Mouse (Mus musculus) stomach, embryonic 14.5 days (tissue): ENCODE data around the gene Hist1h4f. TPM values are rescaled to one million over a fixed set of nuclear protein-coding genes. Genes with fewer than 3 reads are reported as not detected.
A peak's percentile ranks its signal among the peaks of the same experiment; 100 is the strongest.

ENCODE experiments used
- ATAC-seq: fragments of 200-750 bp; cut with Nextera tagmentation; 2 replicates; pipeline ENCODE4 v1.8.0; 2017; ENCODE audit warnings: low read depth, moderate TSS enrichment; ENCODE audit not compliant: insufficient number of reproducible peaks, insufficient read depth, low FRiP score
- H3K27ac ChIP-seq: fragments of 300-500 bp; sonication (generic); 2 replicates; pipeline ENCODE4 v1.5.1; 2014; ENCODE audit warnings: mild to moderate bottlenecking, low read length, moderate library complexity, mixed read lengths
- H3K27me3 ChIP-seq: fragments of 300-500 bp; sonication (generic); 2 replicates; pipeline ENCODE4 v1.6.1; 2014; ENCODE audit warnings: low read length, control low read depth, mixed read lengths; ENCODE audit not compliant: control insufficient read depth, insufficient read depth
- H3K36me3 ChIP-seq: fragments of 300-500 bp; sonication (generic); 2 replicates; pipeline ENCODE4 v1.6.1; 2014; ENCODE audit warnings: mild to moderate bottlenecking, control low read depth, low read length, moderate library complexity, mixed read lengths; ENCODE audit not compliant: control insufficient read depth, insufficient read depth
- H3K4me1 ChIP-seq: fragments of 300-500 bp; sonication (generic); 2 replicates; pipeline ENCODE4 v1.6.1; 2014; ENCODE audit warnings: low read length, control low read depth, mixed read lengths; ENCODE audit not compliant: control insufficient read depth, insufficient read depth
- H3K4me2 ChIP-seq: fragments of 300-500 bp; sonication (generic); replicated peaks from 2 replicates; pipeline ENCODE4 v1.6.1; 2014; ENCODE audit warnings: low read depth, low read length, control low read depth
- H3K4me3 ChIP-seq: fragments of 300-500 bp; sonication (generic); 2 replicates; pipeline ENCODE4 v1.5.1; 2014; ENCODE audit warnings: low read depth, low read length, control low read depth
- H3K9ac ChIP-seq: fragments of 300-500 bp; sonication (generic); replicated peaks from 2 replicates; pipeline ENCODE4 v1.6.1; 2014; ENCODE audit warnings: low read depth, mild to moderate bottlenecking, control low read depth, low read length, moderate library complexity, mixed read lengths
- H3K9me3 ChIP-seq: fragments of 300-500 bp; sonication (generic); 2 replicates; pipeline ENCODE4 v1.6.1; 2016; ENCODE audit warnings: low read depth, low read length, control low read depth; ENCODE audit not compliant: control insufficient read depth
- WGBS: fragments of 180-500 bp; shearing (Covaris S2); extraction: QIAGEN DNeasy Blood & Tissue Kit; methylation state at CpG from one replicate; pipeline ENCODE4 v1.1.7; 2014; 5-methylcytosine and 5-hydroxymethylcytosine counted together
- polyA plus RNA-seq: library from polyadenylated mRNA; unstranded; fragments of >200 nt; fragmentation: Nextera tagmentation; extraction: Ambion mirVana; gene quantifications from 2 replicates; pipeline ENCODE4 v1.2.1, GENCODE M21; 2014

Hist1h4f gene
- polyA plus RNA-seq, 1 experiment from 2014 or later: 1.8 TPM

GRCm38 (mm10) chr13:23517603-23518294 is 33.7 kb downstream of the Hist1h4f start:
- peak; percentile 81 for ATAC-seq
- WGBS: under 1% methylated on average over 27 of the region's 27 CpGs

DNA sequence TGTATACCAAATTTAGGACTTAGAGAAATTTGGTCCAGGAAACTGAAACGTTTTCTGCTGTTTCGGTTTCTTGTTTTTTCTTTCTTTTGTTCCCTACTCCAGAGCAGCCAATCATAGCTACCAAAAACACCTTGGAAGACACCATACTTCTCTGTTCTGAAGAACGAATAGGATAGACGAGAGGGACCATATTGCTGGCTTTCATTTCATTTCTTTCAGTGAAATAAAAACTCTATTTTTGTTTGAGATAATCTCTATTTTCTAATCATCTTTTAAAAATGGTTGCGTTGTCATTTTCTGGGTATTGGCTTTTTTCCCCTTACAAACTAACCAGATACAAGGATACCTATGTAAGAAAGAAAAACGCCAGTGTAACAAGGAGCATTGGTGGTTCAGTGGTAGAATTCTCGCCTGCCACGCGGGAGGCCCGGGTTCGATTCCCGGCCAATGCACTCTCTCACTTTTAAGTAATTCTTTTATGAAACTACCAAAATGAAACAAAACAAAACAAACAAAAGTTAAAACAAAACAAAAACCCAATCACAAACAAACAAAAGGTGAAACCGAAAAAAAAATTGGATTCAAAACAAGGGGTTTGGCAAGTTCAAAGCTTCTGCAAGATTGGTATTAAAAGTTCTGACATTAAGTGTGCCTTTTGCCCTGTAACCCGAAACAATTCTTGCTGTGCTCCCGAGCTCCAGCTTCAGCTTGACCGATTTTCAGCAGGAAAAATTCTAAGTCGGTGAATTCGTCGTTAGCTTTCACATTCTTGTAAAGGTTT is 34.4 kb downstream of the Hist1h4f start:
- Histone ChIP-seq H3K36me3 (no peaks in the 10 kb centered on the region), H3K4me3 (peak overlapping the region; percentile 55), H3K4me2 (peak overlapping the region; percentile 72), H3K9me3 (no peaks in the 10 kb centered on the region), H3K4me1 (no peaks in the 10 kb centered on the region; the same call in 1 of the 2 replicates), H3K9ac (no peak overlapping the region), H3K27ac (no peak overlapping the region; the same call in 1 of the 2 replicates), H3K27me3 (no peaks in the 10 kb centered on the region)
- under 1% methylated on average over 19 of the region's 19 CpGs for WGBS
- peak; percentile 47; the same call in 1 of the 2 replicates for ATAC-seq

More at GRCm38 (mm10) chr13:23517603-23518294, 33.7 kb downstream of the Hist1h4f start:
- peak overlapping the region; percentile 55 for H3K4me3 ChIP-seq
- H3K9me3 ChIP-seq: no peaks in the 10 kb centered on the region
- no peaks in the 10 kb centered on the region; the same call in 1 of the 2 replicates for H3K4me1 ChIP-seq
- no peaks in the 10 kb centered on the region for H3K27me3 ChIP-seq
- no peak overlapping the region; the same call in 1 of the 2 replicates for H3K27ac ChIP-seq
- H3K36me3 ChIP-seq: no peaks in the 10 kb centered on the region
- H3K4me2 ChIP-seq: peak overlapping the region; percentile 72
- peak overlapping the region; percentile 33; the same call in 1 of the 2 replicates for H3K9ac ChIP-seq

DNA sequence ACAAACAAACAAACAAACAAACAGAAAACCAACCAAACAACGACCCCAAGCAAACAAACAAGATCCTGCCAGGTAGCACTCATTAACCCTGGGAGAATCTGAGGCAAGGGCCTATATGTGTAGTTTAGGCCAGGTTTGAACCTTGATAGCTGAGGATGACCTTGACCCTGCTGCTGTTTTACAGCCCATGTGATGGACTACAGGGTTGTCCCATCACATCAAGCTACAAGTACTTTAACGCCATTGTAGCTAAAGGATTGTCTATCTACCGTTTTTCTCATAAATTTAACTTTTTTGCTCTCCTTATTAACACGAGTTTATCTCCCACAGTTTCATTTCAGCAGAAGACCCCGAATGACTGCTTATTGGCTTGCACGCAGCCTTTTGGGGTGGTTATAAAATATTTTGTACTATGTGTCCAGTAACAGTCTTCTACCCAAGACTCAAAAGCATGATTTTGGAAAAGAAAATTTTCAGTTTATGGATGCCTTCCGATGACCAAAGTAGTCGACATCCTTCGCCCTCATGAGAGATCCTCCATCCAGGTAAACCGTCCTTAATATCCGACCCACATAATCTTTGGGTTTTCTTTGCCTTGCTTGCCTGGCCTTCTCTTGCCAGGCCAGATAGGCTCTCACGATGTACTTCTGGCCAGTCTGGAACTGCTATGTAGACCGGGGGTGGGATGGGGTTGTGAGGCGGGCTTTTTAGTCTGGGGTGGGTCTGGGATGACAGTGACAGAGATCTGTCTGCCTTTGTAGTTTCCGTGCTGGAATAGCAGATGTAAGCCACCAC is 35.4 kb downstream of the Hist1h4f start:
- peak overlapping the region; percentile 44; the same call in 1 of the 2 replicates for H3K27ac ChIP-seq
- 46% methylated on average over 15 of the region's 15 CpGs for WGBS
- H3K36me3 ChIP-seq: no peaks in the 10 kb centered on the region
- no peaks in the 10 kb centered on the region for H3K27me3 ChIP-seq
- no peaks in the 10 kb centered on the region; the same call in 1 of the 2 replicates for H3K4me1 ChIP-seq
- no peaks in the 10 kb centered on the region for H3K9me3 ChIP-seq
- H3K9ac ChIP-seq: no peak overlapping the region
- H3K4me2 ChIP-seq: peak overlapping the region; percentile 72
- no peak for ATAC-seq
- H3K4me3 ChIP-seq: peak overlapping the region; percentile 55

- Histone ChIP-seq H3K27me3 (no peaks in the 10 kb centered on the region), H3K36me3 (no peaks in the 10 kb centered on the region), H3K4me1 (peaks cover under 1% of the 10 kb centered on the region; the same call in 1 of the 2 replicates), H3K27ac (no peak overlapping the region), H3K9ac (no peak overlapping the region), H3K4me2 (no peak overlapping the region), H3K9me3 (no peaks in the 10 kb centered on the region), H3K4me3 (no peak overlapping the region)
- ATAC-seq: no peak
- 75% methylated on average over 5 of the region's 5 CpGs for WGBS
These were observed 36.2 kb downstream of the Hist1h4f start for GRCm38 (mm10) chr13:23515281-23515680.

DNA sequence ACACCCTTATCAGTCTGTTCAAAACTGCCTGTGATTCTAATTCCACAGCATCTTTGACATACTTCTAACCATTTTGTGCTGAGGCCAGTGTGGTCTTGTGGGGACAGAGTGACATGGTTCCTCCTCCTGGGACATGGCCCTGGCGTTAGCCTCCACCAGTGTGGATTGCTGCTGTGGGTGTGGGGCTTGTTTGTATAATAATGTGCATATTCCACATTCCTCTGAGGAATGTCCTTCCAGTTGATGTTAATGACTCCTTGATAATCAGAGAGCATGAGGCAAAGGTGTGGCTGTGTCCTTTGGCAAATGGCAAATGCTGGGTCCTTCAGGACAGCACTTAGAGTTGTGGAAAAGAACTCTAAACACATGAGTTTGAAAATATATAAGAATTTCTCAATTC is 37.9 kb downstream of the Hist1h4f start:
- WGBS: 93% methylated on average over 1 of the region's 1 CpGs
- Histone ChIP-seq H3K4me2 (no peak overlapping the region), H3K27ac (no peak overlapping the region), H3K9me3 (no peaks in the 10 kb centered on the region), H3K4me1 (peaks cover 4% of the 10 kb centered on the region; the same call in 1 of the 2 replicates), H3K9ac (no peak overlapping the region), H3K36me3 (no peaks in the 10 kb centered on the region), H3K4me3 (no peak overlapping the region), H3K27me3 (no peaks in the 10 kb centered on the region)
- ATAC-seq: no peak

GRCm38 (mm10) chr13:23510127-23510526 is 41.3 kb downstream of the Hist1h4f start:
- H3K27ac ChIP-seq: no peak overlapping the region
- no peak overlapping the region for H3K4me2 ChIP-seq
- peaks cover 9% of the 10 kb centered on the region; the same call in 1 of the 2 replicates for H3K4me1 ChIP-seq
- H3K9me3 ChIP-seq: no peaks in the 10 kb centered on the region
- H3K4me3 ChIP-seq: no peak overlapping the region
- no peak overlapping the region for H3K9ac ChIP-seq
- ATAC-seq: no peak
- no peaks in the 10 kb centered on the region for H3K27me3 ChIP-seq
- 17% methylated on average over 1 of the region's 1 CpGs for WGBS
- no peaks in the 10 kb centered on the region for H3K36me3 ChIP-seq

DNA sequence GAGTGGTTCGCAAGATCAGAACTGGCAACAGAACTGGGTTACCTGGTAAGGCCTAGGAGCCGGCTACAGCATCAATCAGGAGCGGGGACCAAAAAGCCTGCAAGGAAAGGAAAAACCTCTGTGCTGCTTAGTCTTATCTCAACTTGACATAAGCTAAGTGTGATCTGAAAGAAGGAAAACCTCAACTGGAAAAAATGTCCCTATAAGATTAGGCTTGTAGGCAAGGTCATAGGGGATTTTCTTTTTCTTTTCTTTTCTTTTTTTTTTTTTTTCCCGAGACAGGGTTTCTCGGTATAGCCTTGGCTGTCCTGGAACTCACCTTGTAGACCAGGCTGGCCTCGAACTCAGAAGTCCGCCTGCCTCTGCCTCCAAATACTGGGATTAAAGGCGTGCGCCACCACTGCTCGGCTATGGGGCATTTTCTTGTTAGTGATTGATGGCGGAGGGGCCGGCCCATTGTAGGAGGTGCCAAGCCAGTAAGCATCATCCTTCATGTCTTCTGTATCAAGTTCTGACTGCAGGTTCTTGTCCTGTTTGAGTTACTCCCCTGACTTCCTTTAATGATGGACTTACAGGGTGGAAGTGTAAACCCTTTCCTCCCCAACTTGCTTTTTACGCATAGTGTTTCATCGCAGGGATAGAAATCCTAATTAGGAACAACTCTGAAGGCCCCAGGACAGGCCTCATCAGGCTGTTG is 44.5 kb downstream of the Hist1h4f start:
- Histone ChIP-seq H3K4me3 (peak overlapping the region; percentile 18; the same call in 1 of the 2 replicates), H3K4me2 (no peak overlapping the region; the same call in 1 of the 2 replicates), H3K9ac (no peak overlapping the region), H3K4me1 (peaks cover 12% of the 10 kb centered on the region; the same call in 1 of the 2 replicates), H3K36me3 (no peaks in the 10 kb centered on the region), H3K27me3 (no peaks in the 10 kb centered on the region), H3K9me3 (no peaks in the 10 kb centered on the region), H3K27ac (no peak overlapping the region)
- WGBS: 38% methylated on average over 14 of the region's 14 CpGs
- ATAC-seq: no peak
